Mouse (Mus musculus): ENCODE data around the gene Eif4e3. TPM values are rescaled to one million over a fixed set of nuclear protein-coding genes. Genes with fewer than 3 reads are reported as not detected.

Eif4e3 gene
- total RNA-seq, 2 experiments from 2014 or later: 13.9 to 16.0 TPM

- intact Hi-C loops (cut with DNase I): no loop called here
- no peak for DNase-seq
Measured at GRCm38 (mm10) chr6:99626347-99626746, 40.2 kb downstream of the Eif4e3 start.

GRCm38 (mm10) chr6:99625803-99626202, 40.8 kb downstream of the Eif4e3 start:
- DNase-seq: no peak
- intact Hi-C loops (cut with DNase I): no loop called here

GRCm38 (mm10) chr6:99625306-99625705, 41.3 kb downstream of the Eif4e3 start:
- intact Hi-C loops (cut with DNase I): no loop called here
- DNase-seq: no peak

- DNase-seq: no peak
- intact Hi-C loops (cut with DNase I): no loop called here
Measured at GRCm38 (mm10) chr6:99624542-99624941, 42.0 kb downstream of the Eif4e3 start.

- DNase-seq: peak; percentile 60
- intact Hi-C loops (cut with DNase I): no loop called here
Measured at GRCm38 (mm10) chr6:99623641-99624040, 42.9 kb downstream of the Eif4e3 start.

- intact Hi-C loops (cut with DNase I): no loop called here
- no peak for DNase-seq
Measured at GRCm38 (mm10) chr6:99621167-99621566, 45.4 kb downstream of the Eif4e3 start.

GRCm38 (mm10) chr6:99620471-99620870, 46.1 kb downstream of the Eif4e3 start:
- DNase-seq: no peak
- intact Hi-C loops (cut with DNase I): no loop called here

GRCm38 (mm10) chr6:99619964-99620363, 46.6 kb downstream of the Eif4e3 start:
- DNase-seq: no peak
- intact Hi-C loops (cut with DNase I): no loop called here

- no peak for DNase-seq
- intact Hi-C loops (cut with DNase I): no loop called here
Measured at GRCm38 (mm10) chr6:99619466-99619865, 47.1 kb downstream of the Eif4e3 start.

- DNase-seq: no peak
- intact Hi-C loops (cut with DNase I): no loop called here
Measured at GRCm38 (mm10) chr6:99617867-99618266, 48.7 kb downstream of the Eif4e3 start.

- DNase-seq: no peak
- intact Hi-C loops (cut with DNase I): no loop called here
Measured at GRCm38 (mm10) chr6:99617415-99617814, 49.2 kb downstream of the Eif4e3 start.

- DNase-seq: no peak
- intact Hi-C loops (cut with DNase I): no loop called here
Measured at GRCm38 (mm10) chr6:99615272-99615751, 51.3 kb downstream of the Eif4e3 start.

GRCm38 (mm10) chr6:99614566-99615271, 51.9 kb downstream of the Eif4e3 start:
- no peak for DNase-seq
- intact Hi-C loops (cut with DNase I): no loop called here

- DNase-seq: no peak
- intact Hi-C loops (cut with DNase I): no loop called here
Measured at GRCm38 (mm10) chr6:99611866-99612265, 54.7 kb downstream of the Eif4e3 start.

GRCm38 (mm10) chr6:99610454-99611427, 55.8 kb downstream of the Eif4e3 start:
- intact Hi-C loops (cut with DNase I): no loop called here
- DNase-seq: no peak

GRCm38 (mm10) chr6:99606079-99606478, 60.5 kb downstream of the Eif4e3 start:
- DNase-seq: no peak
- intact Hi-C loops (cut with DNase I): no loop called here

GRCm38 (mm10) chr6:99604758-99605157, 61.8 kb downstream of the Eif4e3 start:
- peak; percentile 53 for DNase-seq
- intact Hi-C loops (cut with DNase I): loop anchor here (5.0 kb wide), 1 partner anchor 1077 kb away; no protein-coding TSS in a partner anchor

GRCm38 (mm10) chr6:99602434-99602833, 64.1 kb downstream of the Eif4e3 start:
- no peak for DNase-seq
- intact Hi-C loops (cut with DNase I): loop anchor here (5.0 kb wide), 1 partner anchor 1075 kb away; no protein-coding TSS in a partner anchor

- intact Hi-C loops (cut with DNase I): loop anchor here (5.0 kb wide), 1 partner anchor 1074 kb away; no protein-coding TSS in a partner anchor
- no peak for DNase-seq
Measured at GRCm38 (mm10) chr6:99600886-99601285, 65.7 kb downstream of the Eif4e3 start.

GRCm38 (mm10) chr6:99600168-99600793, 66.3 kb downstream of the Eif4e3 start:
- DNase-seq: peak; percentile 61
- intact Hi-C loops (cut with DNase I): loop anchor here (5.0 kb wide), 1 partner anchor 1073 kb away; no protein-coding TSS in a partner anchor

GRCm38 (mm10) chr6:99599651-99600050, 66.9 kb downstream of the Eif4e3 start:
- intact Hi-C loops (cut with DNase I): loop anchor here (5.0 to 10.0 kb wide), 2 partner anchors 1072 to 1465 kb away; no protein-coding TSS in a partner anchor
- DNase-seq: no peak

Measured in left cerebral cortex, postnatal 4 days (tissue).